Mouse (Mus musculus) bone marrow, adult 2 months (tissue): ENCODE data around the gene Aldh8a1.

Source experiments
- CTCF ChIP-seq: fragments of 200-500 bp; IDR thresholded peaks from 2 replicates; pipeline ENCODE4 v1.5.1; 2011; ENCODE audit warnings: low read length, control low read depth; ENCODE audit not compliant: control insufficient read depth, insufficient read depth
- POLR2A ChIP-seq: fragments of 200-500 bp; IDR thresholded peaks from 2 replicates; pipeline ENCODE4 v1.6.1; 2011; ENCODE audit warnings: low read depth, mild to moderate bottlenecking, control low read depth, low read length, borderline replicate concordance; ENCODE audit not compliant: control insufficient read depth

GRCm38 (mm10) chr10:21357986-21358385, 19.1 kb upstream of the Aldh8a1 start:
- no peak for TF ChIP-seq POLR2A
- no peak for TF ChIP-seq CTCF
